In genomic region chr12:113114856-113115538, GRCm38 (mm10) we compare ENCODE assay signal across 17 mouse cellular contexts. TPM values are rescaled to one million over a fixed set of nuclear protein-coding genes. Genes with fewer than 3 reads are reported as not detected.
"Had no signal": no experiment of that assay in that cellular context is flagged by ENCODE, and none has a peak within 500 bp of the region (broad histone marks: within the 10 kb centered on the region; RNA-seq: fewer than 3 reads in every experiment).

No protein-coding gene starts in this region.

- H3K27me3 ChIP-seq: limb, embryonic 13.5 days; midbrain, embryonic 12.5 days; neural tube, embryonic 13.5 days had no signal

- ATAC-seq: midbrain, embryonic 16.5 days had no signal

- H3K9ac ChIP-seq: limb, embryonic 13.5 days; liver, embryonic 14.5 days; midbrain, embryonic 12.5 days; neural tube, embryonic 13.5 days had no signal

- H3K4me3 ChIP-seq: limb, embryonic 13.5 days; midbrain, embryonic 12.5 days; neural tube, embryonic 13.5 days had no signal

- H3K4me2 ChIP-seq: limb, embryonic 13.5 days; midbrain, embryonic 12.5 days; neural tube, embryonic 13.5 days had no signal

- DNase-seq: kidney, adult 9 months; kidney, postnatal 36 days; layer of hippocampus, adult 9-11 months; layer of hippocampus, postnatal 36 days; lung, adult 18-20 months; right cerebral cortex, postnatal 14 days; thymus, adult 18-20 months; thymus, postnatal 25 days had no signal

- H3K9me3 ChIP-seq: limb, embryonic 13.5 days; midbrain, embryonic 12.5 days; neural tube, embryonic 13.5 days had no signal

- H3K27ac ChIP-seq: kidney, postnatal 0 days; limb, embryonic 13.5 days; liver, embryonic 14.5 days; midbrain, embryonic 12.5 days; neural tube, embryonic 13.5 days had no signal

RNA-seq across cellular contexts. Expression of gene Tex22, which starts 40.7 kb away (rescaled TPM):
- total RNA-seq: liver, adult 2 months; megakaryocyte-erythroid progenitor cell, adult 5-6 weeks had no signal
- polyA plus RNA-seq: kidney, postnatal 0 days; midbrain, embryonic 12.5 days; midbrain, embryonic 16.5 days; neural tube, embryonic 13.5 days; urinary bladder, adult 2 months had no signal
